8 mouse cellular contexts compared by ENCODE assay signal in genomic region chr1:155099280-155099848, GRCm38 (mm10). TPM values are rescaled to one million over a fixed set of nuclear protein-coding genes. Genes with fewer than 3 reads are reported as not detected.
DNase-seq lines count a peak whose midpoint lies in the region; ATAC-seq and TF ChIP-seq lines count a peak whose summit lies in the region.

Gene Ier5 (minus strand): TSS chr1:155099636.

- DNase-seq in c-Kit-positive CD71-positive TER-119-positive erythroid progenitor cells, embryonic 14.5 days (ENCODE audit: low spot score): peak; percentile 98
- peak; percentile 94 to 97 for DNase-seq in heart, postnatal 14 days
- peak; percentile 95 for DNase-seq in layer of hippocampus, adult 11-12 months (ENCODE audit: low spot score)
- peak; percentile 97 for DNase-seq in lung, adult 18-20 months
- DNase-seq in testis, postnatal 14 days (ENCODE audit: low spot score): peak; percentile 97

- no peaks in the 10 kb centered on the region for H3K9me3 ChIP-seq in E14TG2a.4 (ENCODE audit: low read length)
- no peaks in the 10 kb centered on the region for H3K9me3 ChIP-seq in forebrain, embryonic 13.5 days (replicated peaks)
- H3K9me3 ChIP-seq in neural tube, embryonic 15.5 days (replicated peaks): no peaks in the 10 kb centered on the region

- H3K9ac ChIP-seq in forebrain, embryonic 13.5 days: peak within 1 kb of the TSS; percentile 100
- peak within 1 kb of the TSS; percentile 94 for H3K9ac ChIP-seq in neural tube, embryonic 15.5 days (replicated peaks)

- H3K4me2 ChIP-seq in forebrain, embryonic 13.5 days: peak within 1 kb of the TSS; percentile 69
- H3K4me2 ChIP-seq in neural tube, embryonic 15.5 days: peak within 1 kb of the TSS; percentile 83

- H3K27ac ChIP-seq in forebrain, embryonic 13.5 days: peak within 1 kb of the TSS; percentile 81
- H3K27ac ChIP-seq in neural tube, embryonic 15.5 days (replicated peaks): peak within 1 kb of the TSS; percentile 89

- peaks cover 14% of the 10 kb centered on the region for H3K4me1 ChIP-seq in E14TG2a.4 (replicated peaks; ENCODE audit: low read depth, low read length)
- H3K4me1 ChIP-seq in forebrain, embryonic 13.5 days: peaks cover 37% of the 10 kb centered on the region
- H3K4me1 ChIP-seq in neural tube, embryonic 15.5 days: peaks cover 22% of the 10 kb centered on the region

- ATAC-seq in forebrain, embryonic 13.5 days: peak; percentile 99
- ATAC-seq in neural tube, embryonic 15.5 days (ENCODE audit: low FRiP score): peak; percentile 99

- no peaks in the 10 kb centered on the region for H3K36me3 ChIP-seq in E14TG2a.4 (ENCODE audit: insufficient read depth, low read length)
- H3K36me3 ChIP-seq in forebrain, embryonic 13.5 days (ENCODE audit: poor library complexity, severe bottlenecking): peaks cover 6% of the 10 kb centered on the region; the same call in 1 of the 2 replicates
- no peaks in the 10 kb centered on the region for H3K36me3 ChIP-seq in neural tube, embryonic 15.5 days

- intact Hi-C loops in heart, postnatal 14 days (cut with DNase I): loop anchor here (2.0 to 5.0 kb wide), 4 partner anchors 17 to 118 kb away; partner anchors contain the start of gene Stx6

- TF ChIP-seq CTCF in E14TG2a.4 (conservative IDR thresholded peaks at IDR 0.05; ENCODE audit: low read length): no peak

- WGBS in forebrain, embryonic 13.5 days: under 1% methylated on average over 40 of the region's 40 CpGs
- under 1% methylated on average over 40 of the region's 40 CpGs for WGBS in neural tube, embryonic 15.5 days

- peaks cover 64% of the 10 kb centered on the region for H3K27me3 ChIP-seq in E14TG2a.4 (ENCODE audit: insufficient read depth, low read length)
- H3K27me3 ChIP-seq in forebrain, embryonic 13.5 days: no peaks in the 10 kb centered on the region
- H3K27me3 ChIP-seq in neural tube, embryonic 15.5 days (replicated peaks): no peaks in the 10 kb centered on the region

- H3K4me3 ChIP-seq in E14TG2a.4 (replicated peaks; ENCODE audit: low read length): peak within 1 kb of the TSS; percentile 84
- peak within 1 kb of the TSS; percentile 98 for H3K4me3 ChIP-seq in forebrain, embryonic 13.5 days
- H3K4me3 ChIP-seq in neural tube, embryonic 15.5 days (replicated peaks): peak within 1 kb of the TSS; percentile 80

RNA-seq across cellular contexts. Expression of gene Ier5, which starts in this region (rescaled TPM):
- polyA plus RNA-seq in forebrain, embryonic 13.5 days (2015; fragmentation: Nextera tagmentation; extraction: Ambion mirVana): 8.6 and 12.2 TPM in 2 replicates
- 10 to 100 TPM; 13.6 to 15.4 TPM for total RNA-seq in heart, postnatal 14 days (2021)
- 3.9 and 4.8 TPM in 2 replicates for polyA plus RNA-seq in neural tube, embryonic 15.5 days (2015; fragmentation: Nextera tagmentation; extraction: Ambion mirVana)

Comparison
In these comparisons a context has a peak if more than half of its experiments do, and no peak if none do; other contexts are left out.
1. Peak in every context shown above with its lines: DNase-seq, ATAC-seq, H3K4me3 ChIP-seq and H3K27ac ChIP-seq.